Mouse (Mus musculus) neural tube, embryonic 10.5 days (tissue): Measurements from ENCODE around the gene Kifc1.

ENCODE experiments used
- DNase-seq: peaks from one replicate; pipeline ENCODE4 v3.0.0-alpha.2; 2017; ENCODE audit warnings: low spot score; ENCODE audit errors: extremely low spot score

The Kifc1 gene

GRCm38 (mm10) chr17:33857816-33858215, 32.6 kb downstream of the Kifc1 start:
- no peak for DNase-seq

- no peak for DNase-seq
Observed at GRCm38 (mm10) chr17:33851331-33851730, 39.1 kb downstream of the Kifc1 start.

- DNase-seq: no peak
Observed at GRCm38 (mm10) chr17:33848139-33848538, 42.3 kb downstream of the Kifc1 start.

- no peak for DNase-seq
Observed at GRCm38 (mm10) chr17:33844196-33844595, 46.3 kb downstream of the Kifc1 start.

GRCm38 (mm10) chr17:33842966-33843795, 47.3 kb downstream of the Kifc1 start, which contains the start of gene Cd320:
Gene Cd320, plus strand, starts transcription at chr17:33843091.
- peak; percentile 93 for DNase-seq

- no peak for DNase-seq
Observed at GRCm38 (mm10) chr17:33829561-33829960, 60.9 kb downstream of the Kifc1 start.

GRCm38 (mm10) chr17:33828892-33829291, 61.6 kb downstream of the Kifc1 start:
- no peak for DNase-seq

- DNase-seq: peak; percentile 72
Observed at GRCm38 (mm10) chr17:33826850-33827249, 63.6 kb downstream of the Kifc1 start.
